Mouse (Mus musculus): Measurements from ENCODE around the gene Npvf. TPM values are rescaled to one million over a fixed set of nuclear protein-coding genes. Genes with fewer than 3 reads are reported as not detected.

Gene Npvf
- polyA plus RNA-seq (2015; fragmentation: Nextera tagmentation; extraction: Ambion mirVana): not detected in 2 replicates

GRCm38 (mm10) chr6:50654356-50654755 lies at the start of gene Npvf:
TSS of gene Npvf (minus strand) at chr6:50654439.

Other genes with a start within 250 kb of the Npvf start
- gene Osbpl3, start 198.2 kb downstream of the Npvf start, polyA plus RNA-seq (2015; fragmentation: Nextera tagmentation; extraction: Ambion mirVana): 4.2 and 4.9 TPM in 2 replicates
- gene Cycs, start 87.9 kb downstream of the Npvf start, polyA plus RNA-seq (2015; fragmentation: Nextera tagmentation; extraction: Ambion mirVana): 193 and 235 TPM in 2 replicates
- gene 4921507P07Rik, start 57.8 kb downstream of the Npvf start, polyA plus RNA-seq (2015; fragmentation: Nextera tagmentation; extraction: Ambion mirVana): 0.22 and 0.35 TPM in 2 replicates

All from skeletal muscle tissue, postnatal 0 days (tissue).